Mouse (Mus musculus): ENCODE results near the gene Cyb5r3. TPM values are rescaled to one million over a fixed set of nuclear protein-coding genes. Genes with fewer than 3 reads are reported as not detected.

Gene Cyb5r3
- polyA plus RNA-seq, 1 experiment from 2014 or later, result 122 TPM

DNA sequence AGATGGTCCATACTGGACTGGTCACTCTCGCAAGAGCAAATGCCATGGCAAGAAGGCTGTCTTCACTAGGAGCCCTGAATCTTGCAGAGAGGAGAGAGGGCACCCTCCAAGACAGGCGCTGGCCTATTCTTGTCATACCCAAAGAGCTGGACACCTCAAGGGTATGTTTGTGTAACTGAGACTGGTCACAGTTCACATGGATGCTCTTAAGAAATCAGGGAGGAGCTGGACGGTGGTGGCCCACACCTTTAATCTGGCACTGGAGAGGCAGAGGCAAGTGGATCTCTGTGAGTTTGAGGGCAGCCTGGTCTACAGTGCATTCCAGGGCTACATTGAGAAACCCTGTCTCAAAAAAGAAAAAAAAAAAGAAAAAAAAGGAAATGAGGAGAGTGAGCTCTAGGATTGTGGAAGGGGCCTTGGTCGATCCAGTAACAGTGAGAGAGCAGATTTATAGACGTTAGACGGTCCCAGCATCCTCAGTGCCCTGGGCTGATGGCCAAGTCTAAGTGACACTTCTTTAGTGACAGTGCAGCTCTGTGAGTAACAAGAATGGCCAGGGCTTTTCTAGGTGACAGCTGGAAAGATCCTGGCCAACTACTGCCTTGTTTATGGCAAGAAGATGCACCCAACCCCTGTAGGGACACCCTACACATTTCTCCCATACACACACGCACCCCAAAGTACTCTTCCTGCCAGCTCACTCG lies 1.3 kb downstream of the Cyb5r3 start:
- 0 out of 2 replicates have a peak, but pooled peaks have one; percentile 3 for ATAC-seq (ENCODE audit: low read depth)
- 42% methylated on average over 8 of the region's 8 CpGs for WGBS
- Histone ChIP-seq H3K9ac (replicated peaks; ENCODE audit: low read depth, low read length) (peak overlapping the region; percentile 75), H3K4me1 (ENCODE audit: control insufficient read depth, insufficient read depth, low read length) (peaks cover 17% of the 10 kb centered on the region), H3K27me3 (ENCODE audit: control insufficient read depth, insufficient read depth, low read length) (no peaks in the 10 kb centered on the region), H3K27ac (ENCODE audit: low read depth, low read length) (no peak overlapping the region), H3K9me3 (ENCODE audit: control insufficient read depth, low read length) (no peaks in the 10 kb centered on the region), H3K4me2 (ENCODE audit: low read depth, low read length) (peak overlapping the region; percentile 75), H3K4me3 (ENCODE audit: low read depth, low read length) (peak overlapping the region; percentile 96), H3K36me3 (ENCODE audit: control insufficient read depth, insufficient read depth, low read length) (no peaks in the 10 kb centered on the region)

DNA sequence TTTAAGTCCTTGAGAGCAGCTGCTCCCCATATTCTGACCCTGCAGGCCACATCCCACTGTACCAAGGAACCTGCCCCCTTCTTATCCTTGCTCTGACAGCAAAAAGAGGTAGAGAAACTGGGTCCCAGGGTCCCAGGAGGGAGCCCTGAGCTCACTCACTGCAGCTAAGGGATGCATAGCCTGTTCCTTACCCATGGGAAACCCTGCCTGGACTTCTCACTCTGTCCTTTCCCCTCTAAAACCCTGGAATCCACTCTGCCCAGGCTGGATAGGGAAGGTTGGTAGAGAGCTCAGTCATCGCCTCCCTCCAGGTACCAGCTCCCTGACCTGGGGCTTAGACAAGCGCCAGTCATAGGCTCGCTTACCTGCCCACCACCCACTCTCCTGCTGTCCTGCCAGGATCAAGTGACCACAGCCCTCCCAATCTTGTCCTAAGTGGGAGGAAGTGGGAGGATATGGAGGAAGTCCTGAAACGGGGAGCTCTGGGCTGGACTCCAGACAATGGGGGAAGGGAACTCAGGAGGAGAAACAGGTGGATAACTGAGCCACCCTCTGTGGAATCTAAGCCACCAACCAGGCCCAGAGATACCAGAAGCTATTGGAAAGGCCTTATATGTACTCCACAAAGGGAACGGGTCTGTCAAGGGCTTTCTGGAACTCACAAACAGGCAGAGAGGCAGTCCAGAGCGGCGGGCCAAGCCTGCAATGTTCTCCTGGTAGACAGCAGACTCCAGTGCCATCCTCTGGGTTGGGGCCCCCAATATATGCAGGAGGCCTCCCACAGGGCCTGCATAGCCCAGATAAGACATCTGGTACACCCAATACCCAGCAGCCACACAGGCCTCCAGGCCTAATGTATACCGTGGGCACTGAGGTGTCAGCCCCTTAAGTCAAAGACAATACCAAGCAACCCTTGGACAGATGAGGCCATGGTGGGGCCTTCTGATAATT lies 2.3 kb downstream of the Cyb5r3 start:
- Histone ChIP-seq H3K4me3 (ENCODE audit: low read depth, low read length) (no peak overlapping the region), H3K36me3 (ENCODE audit: control insufficient read depth, insufficient read depth, low read length) (no peaks in the 10 kb centered on the region), H3K9ac (replicated peaks; ENCODE audit: low read depth, low read length) (no peak overlapping the region), H3K27me3 (ENCODE audit: control insufficient read depth, insufficient read depth, low read length) (no peaks in the 10 kb centered on the region), H3K4me2 (ENCODE audit: low read depth, low read length) (no peak overlapping the region), H3K4me1 (ENCODE audit: control insufficient read depth, insufficient read depth, low read length) (peaks cover 17% of the 10 kb centered on the region), H3K9me3 (ENCODE audit: control insufficient read depth, low read length) (no peaks in the 10 kb centered on the region), H3K27ac (ENCODE audit: low read depth, low read length) (no peak overlapping the region)
- WGBS, result 86% methylated on average over 8 of the region's 8 CpGs
- ATAC-seq (ENCODE audit: low read depth), result no peak

DNA sequence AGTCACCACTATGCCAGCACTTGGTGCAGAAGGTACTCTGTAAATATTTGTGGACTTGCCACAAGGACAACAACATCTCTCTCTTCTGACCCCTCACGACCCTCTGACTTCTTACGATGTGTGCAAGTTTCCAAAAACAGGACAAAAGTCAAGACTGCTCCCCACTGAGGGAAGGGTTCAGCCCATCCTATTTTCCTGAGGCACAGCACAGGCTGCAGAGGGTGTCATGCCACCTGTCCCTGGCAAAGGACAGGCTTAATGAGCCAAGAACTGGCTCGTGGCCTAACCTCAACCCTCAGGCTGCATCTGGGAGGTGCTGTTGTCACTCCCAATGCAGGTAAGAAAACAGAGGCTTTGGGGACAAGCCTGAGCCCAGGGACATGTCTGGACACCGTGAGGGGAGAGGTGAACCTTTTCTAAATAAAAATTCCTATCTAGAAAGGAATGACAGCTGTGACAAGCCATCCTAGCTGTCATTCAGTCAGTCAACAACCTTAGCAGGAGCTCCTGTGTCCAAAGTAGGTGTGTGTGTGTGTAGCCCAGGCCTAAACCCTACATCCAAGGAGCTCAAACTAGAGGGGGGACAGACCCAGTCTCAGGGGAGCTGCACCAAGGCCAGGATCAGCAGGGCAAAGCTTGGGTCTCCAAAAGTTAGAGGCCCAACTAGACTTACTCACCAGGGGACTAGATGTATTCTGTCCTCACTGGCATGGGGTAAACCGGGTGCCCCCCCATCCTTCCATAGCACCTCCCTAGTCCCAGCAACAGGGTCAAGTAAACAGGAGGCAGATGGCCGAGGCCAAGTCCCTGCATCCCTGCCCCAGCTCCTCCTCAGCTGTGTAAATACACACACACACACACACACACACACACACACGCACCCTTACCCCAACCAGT lies 3.3 kb downstream of the Cyb5r3 start:
- H3K9me3 ChIP-seq (ENCODE audit: control insufficient read depth, low read length), result no peaks in the 10 kb centered on the region
- 77% methylated on average over 7 of the region's 7 CpGs for WGBS
- peaks cover 17% of the 10 kb centered on the region for H3K4me1 ChIP-seq (ENCODE audit: control insufficient read depth, insufficient read depth, low read length)
- H3K4me2 ChIP-seq (ENCODE audit: low read depth, low read length), result no peak overlapping the region
- H3K9ac ChIP-seq (replicated peaks; ENCODE audit: low read depth, low read length), result no peak overlapping the region
- no peaks in the 10 kb centered on the region for H3K36me3 ChIP-seq (ENCODE audit: control insufficient read depth, insufficient read depth, low read length)
- H3K27ac ChIP-seq (ENCODE audit: low read depth, low read length), result no peak overlapping the region
- H3K4me3 ChIP-seq (ENCODE audit: low read depth, low read length), result no peak overlapping the region
- no peaks in the 10 kb centered on the region for H3K27me3 ChIP-seq (ENCODE audit: control insufficient read depth, insufficient read depth, low read length)
- no peak for ATAC-seq (ENCODE audit: low read depth)

DNA sequence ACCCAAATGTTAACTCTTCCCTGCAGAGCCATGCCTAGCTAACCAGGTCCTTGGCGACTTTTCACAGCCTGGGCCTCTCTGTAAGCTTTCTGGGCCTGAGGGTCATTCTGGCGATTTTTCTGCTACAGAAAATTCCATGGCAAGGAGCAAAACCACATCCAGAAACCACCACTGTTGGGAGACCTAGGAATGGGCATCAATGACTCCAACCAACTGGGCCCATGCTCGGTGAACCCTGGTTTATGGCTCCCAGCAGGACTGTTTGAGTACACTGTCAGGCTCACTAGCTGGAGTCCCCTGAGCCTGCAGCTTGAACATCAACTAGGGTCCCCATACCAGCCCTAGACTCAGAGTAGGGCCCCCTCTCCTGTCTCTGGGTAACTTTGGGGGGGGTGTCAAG lies 4.1 kb downstream of the Cyb5r3 start:
- H3K4me1 ChIP-seq (ENCODE audit: control insufficient read depth, insufficient read depth, low read length), result peaks cover 17% of the 10 kb centered on the region
- no peak for ATAC-seq (ENCODE audit: low read depth)

DNA sequence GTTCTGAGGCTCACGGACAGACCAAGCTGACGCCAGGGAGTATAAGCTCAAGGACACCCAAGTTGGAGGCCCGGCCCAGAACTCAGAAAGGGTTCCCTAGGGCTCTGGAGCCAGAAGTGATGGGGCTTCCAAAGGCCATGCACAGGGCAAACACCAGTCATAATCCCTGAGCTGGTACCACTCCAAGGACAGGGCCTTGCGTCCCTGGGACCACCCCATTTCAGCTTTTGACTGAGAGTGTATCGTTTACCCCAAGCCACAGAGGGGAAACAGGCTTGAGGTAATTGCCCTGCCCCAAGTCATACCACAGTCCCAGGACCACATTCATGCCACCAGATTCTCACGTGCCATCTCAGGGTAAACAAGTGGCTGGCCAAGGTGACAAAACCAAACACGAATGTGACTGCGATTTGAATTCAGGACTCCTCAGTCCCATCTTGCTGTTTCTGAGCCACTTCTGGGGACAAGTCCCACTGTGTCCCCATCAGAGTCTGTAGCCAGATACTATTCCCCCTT lies 4.8 kb downstream of the Cyb5r3 start:
- no peaks in the 10 kb centered on the region for H3K27me3 ChIP-seq (ENCODE audit: control insufficient read depth, insufficient read depth, low read length)
- WGBS, result 92% methylated on average over 8 of the region's 8 CpGs
- ATAC-seq (ENCODE audit: low read depth), result no peak
- H3K36me3 ChIP-seq (ENCODE audit: control insufficient read depth, insufficient read depth, low read length), result 0 out of 2 replicates have a peak, but pooled peaks cover 2% of the 10 kb centered on the region
- H3K4me3 ChIP-seq (ENCODE audit: low read depth, low read length), result no peak overlapping the region
- no peak overlapping the region for H3K27ac ChIP-seq (ENCODE audit: low read depth, low read length)
- no peak overlapping the region for H3K4me2 ChIP-seq (ENCODE audit: low read depth, low read length)
- H3K4me1 ChIP-seq (ENCODE audit: control insufficient read depth, insufficient read depth, low read length), result peaks cover 12% of the 10 kb centered on the region
- no peak overlapping the region for H3K9ac ChIP-seq (replicated peaks; ENCODE audit: low read depth, low read length)
- no peaks in the 10 kb centered on the region for H3K9me3 ChIP-seq (ENCODE audit: control insufficient read depth, low read length)

More for the DNA sequence above, 4.1 kb downstream of the Cyb5r3 start:
- H3K4me2 ChIP-seq (ENCODE audit: low read depth, low read length), result no peak overlapping the region
- 76% methylated on average over 3 of the region's 3 CpGs for WGBS
- H3K36me3 ChIP-seq (ENCODE audit: control insufficient read depth, insufficient read depth, low read length), result no peaks in the 10 kb centered on the region
- H3K4me3 ChIP-seq (ENCODE audit: low read depth, low read length), result no peak overlapping the region
- H3K9me3 ChIP-seq (ENCODE audit: control insufficient read depth, low read length), result no peaks in the 10 kb centered on the region
- H3K27ac ChIP-seq (ENCODE audit: low read depth, low read length), result no peak overlapping the region
- H3K9ac ChIP-seq (replicated peaks; ENCODE audit: low read depth, low read length), result no peak overlapping the region
- no peaks in the 10 kb centered on the region for H3K27me3 ChIP-seq (ENCODE audit: control insufficient read depth, insufficient read depth, low read length)

DNA sequence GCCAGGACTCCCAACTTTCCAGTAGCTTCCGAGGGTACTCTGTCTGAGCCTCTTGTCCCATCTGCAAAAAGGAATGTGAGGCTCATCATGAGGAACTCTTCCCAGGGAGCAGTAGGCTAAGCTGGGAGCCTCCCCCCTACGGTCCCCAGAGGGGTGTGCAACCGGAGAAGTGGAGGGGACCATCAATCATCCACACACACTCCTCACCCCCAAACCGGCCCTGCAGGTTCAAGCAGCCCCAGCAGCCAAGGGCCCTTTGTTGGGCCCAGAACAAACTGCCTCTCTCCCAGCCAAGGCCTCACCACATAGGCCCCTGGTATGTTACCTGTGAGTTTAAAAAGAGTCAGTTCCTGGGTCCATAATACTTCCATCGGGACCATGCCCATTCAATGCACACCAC lies 5.3 kb downstream of the Cyb5r3 start:
- Histone ChIP-seq H3K4me2 (ENCODE audit: low read depth, low read length) (no peak overlapping the region), H3K27me3 (ENCODE audit: control insufficient read depth, insufficient read depth, low read length) (no peaks in the 10 kb centered on the region), H3K9ac (replicated peaks; ENCODE audit: low read depth, low read length) (no peak overlapping the region), H3K27ac (ENCODE audit: low read depth, low read length) (no peak overlapping the region), H3K36me3 (ENCODE audit: control insufficient read depth, insufficient read depth, low read length) (peaks cover 5% of the 10 kb centered on the region; the same call in 1 of the 2 replicates), H3K4me1 (ENCODE audit: control insufficient read depth, insufficient read depth, low read length) (peaks cover 11% of the 10 kb centered on the region), H3K9me3 (ENCODE audit: control insufficient read depth, low read length) (no peaks in the 10 kb centered on the region), H3K4me3 (ENCODE audit: low read depth, low read length) (no peak overlapping the region)
- 66% methylated on average over 5 of the region's 5 CpGs for WGBS
- no peak for ATAC-seq (ENCODE audit: low read depth)

DNA sequence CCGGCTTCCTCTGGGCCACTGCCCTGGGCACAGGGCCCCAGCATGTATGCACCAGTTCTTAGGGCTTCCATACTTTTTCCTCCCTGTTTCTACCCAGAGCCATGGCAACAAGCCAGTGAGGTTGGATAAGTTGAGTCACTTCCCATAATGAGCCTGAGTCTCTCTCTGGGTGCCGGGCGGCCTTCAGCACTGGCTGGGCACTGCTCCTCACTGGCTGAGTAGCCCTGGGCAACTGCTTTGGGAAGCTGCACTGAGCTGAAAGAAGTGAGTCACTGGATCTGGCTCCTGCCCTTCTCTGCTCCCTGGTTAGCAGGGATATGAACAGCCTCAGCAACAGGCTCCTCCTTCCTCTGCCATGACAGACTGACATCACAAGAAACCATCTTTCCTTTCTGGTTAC lies 5.8 kb downstream of the Cyb5r3 start:
- Histone ChIP-seq H3K36me3 (ENCODE audit: control insufficient read depth, insufficient read depth, low read length) (peaks cover 7% of the 10 kb centered on the region; the same call in 1 of the 2 replicates), H3K9ac (replicated peaks; ENCODE audit: low read depth, low read length) (no peak overlapping the region), H3K27ac (ENCODE audit: low read depth, low read length) (no peak overlapping the region), H3K4me1 (ENCODE audit: control insufficient read depth, insufficient read depth, low read length) (peaks cover 11% of the 10 kb centered on the region), H3K4me2 (ENCODE audit: low read depth, low read length) (no peak overlapping the region), H3K9me3 (ENCODE audit: control insufficient read depth, low read length) (no peaks in the 10 kb centered on the region), H3K27me3 (ENCODE audit: control insufficient read depth, insufficient read depth, low read length) (no peaks in the 10 kb centered on the region), H3K4me3 (ENCODE audit: low read depth, low read length) (no peak overlapping the region)
- 94% methylated on average over 3 of the region's 3 CpGs for WGBS
- no peak for ATAC-seq (ENCODE audit: low read depth)

DNA sequence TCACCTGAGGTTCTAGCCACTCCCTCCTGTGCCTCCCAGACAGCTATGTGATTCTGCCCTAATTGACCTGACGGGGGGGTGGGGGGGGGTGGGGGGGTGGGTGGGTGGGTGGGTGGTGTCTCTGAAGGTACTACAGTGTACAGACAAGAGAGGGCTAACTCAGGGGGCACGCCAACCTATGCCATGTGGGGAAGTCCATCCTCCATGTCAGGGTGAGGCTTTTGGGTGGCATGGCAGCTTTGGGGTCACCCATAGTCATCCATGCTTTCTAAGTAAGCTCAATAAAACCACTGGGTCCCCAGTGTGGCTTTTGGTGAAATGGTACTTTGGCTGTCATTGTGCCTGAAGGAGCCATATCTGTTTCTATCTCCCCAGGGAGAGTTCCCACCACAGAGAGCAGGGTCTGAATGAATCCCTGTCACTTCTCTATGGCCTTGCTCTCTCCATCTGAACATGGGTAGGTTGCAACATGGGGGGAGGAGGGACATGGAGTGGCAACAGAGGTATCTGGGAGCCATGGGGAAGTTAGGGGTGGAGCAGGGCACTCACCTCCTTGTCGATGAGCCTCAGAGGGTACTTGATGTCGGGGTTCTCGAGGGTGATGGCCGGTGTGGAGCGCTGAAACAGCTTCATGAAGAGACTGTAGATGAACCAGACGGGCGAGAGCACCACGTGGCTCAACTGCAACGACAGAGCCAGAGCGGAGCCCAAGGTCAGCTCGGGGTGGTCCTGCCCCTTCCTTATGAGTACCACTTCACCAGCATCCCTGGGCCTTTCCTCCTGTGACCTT lies 6.7 kb downstream of the Cyb5r3 start:
- WGBS, result 92% methylated on average over 13 of the region's 13 CpGs
- Histone ChIP-seq H3K27ac (ENCODE audit: low read depth, low read length) (no peak overlapping the region), H3K4me1 (ENCODE audit: control insufficient read depth, insufficient read depth, low read length) (peaks cover 7% of the 10 kb centered on the region), H3K9ac (replicated peaks; ENCODE audit: low read depth, low read length) (no peak overlapping the region), H3K27me3 (ENCODE audit: control insufficient read depth, insufficient read depth, low read length) (no peaks in the 10 kb centered on the region), H3K36me3 (ENCODE audit: control insufficient read depth, insufficient read depth, low read length) (peaks cover 11% of the 10 kb centered on the region; the same call in 1 of the 2 replicates), H3K4me2 (ENCODE audit: low read depth, low read length) (no peak overlapping the region), H3K4me3 (ENCODE audit: low read depth, low read length) (no peak overlapping the region), H3K9me3 (ENCODE audit: control insufficient read depth, low read length) (no peaks in the 10 kb centered on the region)
- ATAC-seq (ENCODE audit: low read depth), result no peak
